Mouse (Mus musculus) hindbrain, embryonic 13.5 days (tissue): ENCODE measurements around the gene Txn2. TPM values are rescaled to one million over a fixed set of nuclear protein-coding genes. Genes with fewer than 3 reads are reported as not detected.

Experiments
- ATAC-seq: fragments of 200-750 bp; cut with Nextera tagmentation; 2 replicates; pipeline ENCODE4 v1.8.0; 2017; ENCODE audit warnings: moderate TSS enrichment; ENCODE audit not compliant: low FRiP score
- H3K27ac ChIP-seq: fragments of 300-500 bp; sonication (generic); 2 replicates; pipeline ENCODE4 v1.5.1; 2015; ENCODE audit warnings: inconsistent platforms, mild to moderate bottlenecking, moderate library complexity
- H3K27me3 ChIP-seq: fragments of 300-500 bp; sonication (generic); 2 replicates; pipeline ENCODE4 v1.6.1; 2015; ENCODE audit warnings: mild to moderate bottlenecking, inconsistent platforms
- H3K36me3 ChIP-seq: fragments of 300-500 bp; sonication (generic); 2 replicates; pipeline ENCODE4 v1.6.1; 2015; ENCODE audit warnings: mild to moderate bottlenecking, inconsistent platforms
- H3K4me1 ChIP-seq: fragments of 300-500 bp; sonication (generic); replicated peaks from 2 replicates; pipeline ENCODE4 v1.6.1; 2015; ENCODE audit warnings: inconsistent platforms
- H3K4me2 ChIP-seq: fragments of 300-500 bp; sonication (generic); 2 replicates; pipeline ENCODE4 v1.6.1; 2015; ENCODE audit warnings: inconsistent platforms, mild to moderate bottlenecking, moderate library complexity
- H3K4me3 ChIP-seq: fragments of 300-500 bp; sonication (generic); 2 replicates; pipeline ENCODE4 v1.5.1; 2015; ENCODE audit warnings: mild to moderate bottlenecking, inconsistent platforms
- H3K9ac ChIP-seq: fragments of 300-500 bp; sonication (generic); 2 replicates; pipeline ENCODE4 v1.6.1; 2015; ENCODE audit warnings: mild to moderate bottlenecking, inconsistent platforms
- H3K9me3 ChIP-seq: fragments of 300-500 bp; sonication (generic); 2 replicates; pipeline ENCODE4 v1.6.1; 2016; ENCODE audit warnings: inconsistent platforms
- WGBS: fragments of 180-500 bp; shearing (Covaris S2); methylation state at CpG from one replicate; pipeline ENCODE4 v1.1.7; 2015; 5-methylcytosine and 5-hydroxymethylcytosine counted together
- polyA plus RNA-seq: library from polyadenylated mRNA; unstranded; fragments of >200 nt; fragmentation: Nextera tagmentation; extraction: Ambion mirVana; gene quantifications from 2 replicates; pipeline ENCODE4 v1.2.1, GENCODE M21; 2015

The Txn2 gene
- polyA plus RNA-seq, result 214 and 218 TPM in 2 replicates

GRCm38 (mm10) chr15:77928673-77929331 is at the start of gene Txn2:
TSS of gene Txn2 (minus strand) at chr15:77929006.
- H3K4me1 ChIP-seq, result peaks cover 28% of the 10 kb centered on the region
- no peaks in the 10 kb centered on the region for H3K9me3 ChIP-seq
- H3K4me3 ChIP-seq, result peak within 1 kb of the TSS; percentile 76
- H3K4me2 ChIP-seq, result peak within 1 kb of the TSS; percentile 87
- H3K9ac ChIP-seq, result peak within 1 kb of the TSS; percentile 86
- no peaks in the 10 kb centered on the region for H3K27me3 ChIP-seq
- ATAC-seq, result peak; percentile 96
- peaks cover 33% of the 10 kb centered on the region for H3K36me3 ChIP-seq
- peak within 1 kb of the TSS; percentile 97 for H3K27ac ChIP-seq
- under 1% methylated on average over 34 of the region's 34 CpGs for WGBS

GRCm38 (mm10) chr15:77977663-77978062 is 48.9 kb upstream of the Txn2 start:
- peaks cover 8% of the 10 kb centered on the region for H3K4me1 ChIP-seq
- no peak overlapping the region for H3K27ac ChIP-seq
- no peak overlapping the region for H3K4me2 ChIP-seq
- H3K4me3 ChIP-seq, result no peak overlapping the region
- peaks cover 9% of the 10 kb centered on the region; the same call in 1 of the 2 replicates for H3K27me3 ChIP-seq
- H3K9ac ChIP-seq, result no peak overlapping the region
- no peaks in the 10 kb centered on the region for H3K9me3 ChIP-seq
- 77% methylated on average over 3 of the region's 3 CpGs for WGBS
- ATAC-seq, result no peak
- H3K36me3 ChIP-seq, result no peaks in the 10 kb centered on the region

- H3K27me3 ChIP-seq, result no peaks in the 10 kb centered on the region; the same call in 1 of the 2 replicates
- no peaks in the 10 kb centered on the region for H3K9me3 ChIP-seq
- H3K4me1 ChIP-seq, result peaks cover 18% of the 10 kb centered on the region
- ATAC-seq, result no peak
- WGBS, result 77% methylated on average over 6 of the region's 6 CpGs
- no peak overlapping the region for H3K4me3 ChIP-seq
- no peak overlapping the region for H3K9ac ChIP-seq
- no peaks in the 10 kb centered on the region for H3K36me3 ChIP-seq
- no peak overlapping the region for H3K4me2 ChIP-seq
- no peak overlapping the region for H3K27ac ChIP-seq
Observed at GRCm38 (mm10) chr15:77974165-77974841, 45.5 kb upstream of the Txn2 start.

- Histone ChIP-seq H3K9ac (peak within 1 kb of the TSS; percentile 97), H3K4me1 (peaks cover 26% of the 10 kb centered on the region), H3K36me3 (peaks cover 30% of the 10 kb centered on the region), H3K27ac (peak within 1 kb of the TSS; percentile 99), H3K9me3 (no peaks in the 10 kb centered on the region), H3K4me3 (peak within 1 kb of the TSS; percentile 92), H3K27me3 (no peaks in the 10 kb centered on the region), H3K4me2 (peak within 1 kb of the TSS; percentile 96)
- WGBS, result under 1% methylated on average over 72 of the region's 72 CpGs
- ATAC-seq, result peak; percentile 89
Observed at GRCm38 (mm10) chr15:77970470-77971292, 41.9 kb upstream of the Txn2 start, which contains the start of gene Eif3d. TSS of gene Eif3d (minus strand) at chr15:77970813.

- H3K4me3 ChIP-seq, result peak overlapping the region; percentile 92
- H3K4me1 ChIP-seq, result peaks cover 26% of the 10 kb centered on the region
- no peaks in the 10 kb centered on the region for H3K9me3 ChIP-seq
- H3K27ac ChIP-seq, result peak overlapping the region; percentile 99
- 3% methylated on average over 15 of the region's 15 CpGs for WGBS
- no peaks in the 10 kb centered on the region for H3K27me3 ChIP-seq
- ATAC-seq, result no peak
- peak overlapping the region; percentile 97 for H3K9ac ChIP-seq
- peak overlapping the region; percentile 96 for H3K4me2 ChIP-seq
- peaks cover 37% of the 10 kb centered on the region for H3K36me3 ChIP-seq
Observed at GRCm38 (mm10) chr15:77969940-77970469, 41.2 kb upstream of the Txn2 start.

GRCm38 (mm10) chr15:77965117-77965528 is 36.3 kb upstream of the Txn2 start:
- Histone ChIP-seq H3K4me2 (no peak overlapping the region), H3K4me1 (peaks cover 16% of the 10 kb centered on the region), H3K9me3 (no peaks in the 10 kb centered on the region), H3K36me3 (peaks cover 86% of the 10 kb centered on the region), H3K4me3 (no peak overlapping the region), H3K9ac (no peak overlapping the region), H3K27me3 (no peaks in the 10 kb centered on the region), H3K27ac (no peak overlapping the region)
- WGBS, result 87% methylated on average over 9 of the region's 9 CpGs
- ATAC-seq, result no peak

- Histone ChIP-seq H3K9me3 (no peaks in the 10 kb centered on the region), H3K27ac (no peak overlapping the region)
Observed at GRCm38 (mm10) chr15:77962447-77962846, 33.6 kb upstream of the Txn2 start.

GRCm38 (mm10) chr15:77960693-77961092 is 31.9 kb upstream of the Txn2 start:
- H3K9me3 ChIP-seq, result no peaks in the 10 kb centered on the region
- H3K4me2 ChIP-seq, result no peak overlapping the region
- no peak overlapping the region for H3K9ac ChIP-seq
- 92% methylated on average over 6 of the region's 6 CpGs for WGBS
- peaks cover 3% of the 10 kb centered on the region for H3K27me3 ChIP-seq
- no peak for ATAC-seq
- peaks cover 13% of the 10 kb centered on the region for H3K4me1 ChIP-seq
- no peak overlapping the region for H3K27ac ChIP-seq
- peaks cover 78% of the 10 kb centered on the region for H3K36me3 ChIP-seq
- no peak overlapping the region for H3K4me3 ChIP-seq

More at GRCm38 (mm10) chr15:77962447-77962846, 33.6 kb upstream of the Txn2 start:
- H3K36me3 ChIP-seq, result peaks cover 96% of the 10 kb centered on the region
- H3K9ac ChIP-seq, result no peak overlapping the region
- H3K4me2 ChIP-seq, result no peak overlapping the region
- no peak for ATAC-seq
- no peak overlapping the region for H3K4me3 ChIP-seq
- 97% methylated on average over 5 of the region's 5 CpGs for WGBS
- H3K4me1 ChIP-seq, result 0 out of 2 replicates have a peak, but pooled peaks cover under 1% of the 10 kb centered on the region
- H3K27me3 ChIP-seq, result no peaks in the 10 kb centered on the region

GRCm38 (mm10) chr15:77958071-77958470 is 29.3 kb upstream of the Txn2 start:
- Histone ChIP-seq H3K4me3 (no peak overlapping the region), H3K9ac (no peak overlapping the region), H3K9me3 (no peaks in the 10 kb centered on the region), H3K4me2 (no peak overlapping the region), H3K27ac (no peak overlapping the region), H3K36me3 (peaks cover 55% of the 10 kb centered on the region), H3K4me1 (peaks cover 36% of the 10 kb centered on the region), H3K27me3 (peaks cover 9% of the 10 kb centered on the region)
- no peak for ATAC-seq
- WGBS, result 65% methylated on average over 3 of the region's 3 CpGs

GRCm38 (mm10) chr15:77957625-77958024 is 28.8 kb upstream of the Txn2 start:
- ATAC-seq, result no peak
- Histone ChIP-seq H3K4me1 (peaks cover 36% of the 10 kb centered on the region), H3K4me3 (no peak overlapping the region), H3K27ac (no peak overlapping the region), H3K36me3 (peaks cover 55% of the 10 kb centered on the region), H3K9me3 (no peaks in the 10 kb centered on the region), H3K27me3 (peaks cover 9% of the 10 kb centered on the region), H3K9ac (peak overlapping the region; percentile 19; the same call in 1 of the 2 replicates), H3K4me2 (no peak overlapping the region)
- 53% methylated on average over 5 of the region's 5 CpGs for WGBS

- peak within 1 kb of the TSS; percentile 52 for H3K4me3 ChIP-seq
- ATAC-seq, result peak; percentile 94
- peaks cover 55% of the 10 kb centered on the region for H3K36me3 ChIP-seq
- peak within 1 kb of the TSS; percentile 88 for H3K4me2 ChIP-seq
- H3K9ac ChIP-seq, result peak within 1 kb of the TSS; percentile 78
- peaks cover 9% of the 10 kb centered on the region for H3K27me3 ChIP-seq
- no peaks in the 10 kb centered on the region for H3K9me3 ChIP-seq
- peaks cover 36% of the 10 kb centered on the region for H3K4me1 ChIP-seq
- peak within 1 kb of the TSS; percentile 79 for H3K27ac ChIP-seq
- WGBS, result under 1% methylated on average over 39 of the region's 39 CpGs
Observed at GRCm38 (mm10) chr15:77956404-77956901, 27.6 kb upstream of the Txn2 start, which contains the start of gene Foxred2. TSS of gene Foxred2 (minus strand) at chr15:77956722.
